Mouse (Mus musculus): ENCODE measurements around the gene Mki67. TPM values are rescaled to one million over a fixed set of nuclear protein-coding genes. Genes with fewer than 3 reads are reported as not detected.

The Mki67 gene
- total and polyA plus RNA-seq, 3 experiments: 88.6 to 401 (median 271) TPM

DNA sequence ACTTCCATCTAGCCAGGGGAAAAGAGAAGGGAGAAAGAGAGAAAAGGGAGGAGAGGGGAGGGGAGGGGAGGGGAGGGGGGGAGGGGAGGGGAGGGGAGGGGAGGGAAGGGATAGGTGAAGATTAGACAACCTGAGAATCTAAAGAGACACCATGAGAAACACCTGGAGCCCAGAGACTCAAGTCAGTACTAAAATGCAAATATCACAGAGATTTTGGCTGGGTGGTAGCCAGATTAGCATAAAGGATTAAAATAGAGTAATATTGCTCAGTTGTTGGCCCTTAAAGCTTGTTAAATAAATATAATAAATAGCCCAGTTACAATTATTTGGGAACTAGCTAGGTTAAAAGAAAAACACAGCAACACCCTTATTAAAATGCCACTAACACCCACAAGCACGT, 3.6 kb downstream of the Mki67 start:
- Histone ChIP-seq H3K79me2 (ENCODE audit: control insufficient read depth, insufficient read depth, low read length, poor library complexity) (peaks cover 67% of the 10 kb centered on the region), H3K4me1 (ENCODE audit: control insufficient read depth in 1 of 2, insufficient read depth in 2 of 2, low read length in 2 of 2) (peaks cover 7% of the 10 kb centered on the region in 2 experiments; a peak in 3 of 4 replicates), H3K27me3 (ENCODE audit: control insufficient read depth in 1 of 2, insufficient read depth in 2 of 2, low read length in 2 of 2) (no peaks in the 10 kb centered on the region), H3K27ac (ENCODE audit: control insufficient read depth, low read depth, low read length) (no peak overlapping the region), H3K9ac (ENCODE audit: control insufficient read depth, low read depth, low read length, poor library complexity, severe bottlenecking) (peak overlapping the region; percentile 99), H3K4me3 (ENCODE audit: control insufficient read depth in 1 of 2, insufficient read depth in 1 of 2, low read depth in 2 of 2, low read length in 2 of 2) (peak overlapping the region; percentile 62 to 87), H3K9me3 (replicated peaks; ENCODE audit: insufficient read depth, low read length) (no peaks in the 10 kb centered on the region), H3K36me3 (ENCODE audit: control insufficient read depth in 1 of 2, insufficient read depth in 2 of 2, low read length in 2 of 2) (peaks cover 29 to 46% of the 10 kb centered on the region in 2 experiments)
- no peak for DNase-seq (ENCODE audit: low read depth, low spot score)
- TF ChIP-seq POLR2A (IDR thresholded peaks at IDR 0.05; ENCODE audit: control insufficient read depth in 1 of 2, insufficient read depth in 1 of 2, low read depth in 1 of 2, low read length in 2 of 2, poor library complexity in 1 of 2): no peak
- no peak for TF ChIP-seq NELFE (IDR thresholded peaks at IDR 0.05; ENCODE audit: low read depth, low read length)
- TF ChIP-seq SIN3A (IDR thresholded peaks at IDR 0.05; ENCODE audit: low read length): no peak
- no peak for TF ChIP-seq MAFK (IDR thresholded peaks at IDR 0.05; ENCODE audit: borderline replicate concordance, low read depth, low read length)
- no peak for TF ChIP-seq TAL1 (IDR thresholded peaks at IDR 0.05; ENCODE audit: low read length)

DNA sequence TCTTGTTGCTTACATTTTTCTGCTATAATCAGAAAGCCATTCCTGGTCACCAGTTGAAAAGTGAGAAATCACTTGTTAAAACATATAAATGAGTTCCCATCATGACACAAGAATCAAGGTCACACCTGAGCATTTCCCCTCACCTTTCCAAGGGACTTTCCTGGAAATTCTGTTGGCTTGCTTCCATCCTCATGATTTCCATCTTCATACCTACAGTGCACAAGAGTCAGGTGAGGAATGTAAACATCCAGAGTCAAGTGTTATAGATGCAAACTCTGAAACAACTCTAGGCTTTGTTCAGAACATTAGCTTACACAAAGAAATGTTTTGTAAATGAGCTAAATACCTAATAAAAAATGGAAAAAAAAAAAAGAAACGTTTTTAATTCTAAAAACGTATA, 5.5 kb downstream of the Mki67 start:
- no peak overlapping the region for H3K9ac ChIP-seq (ENCODE audit: control insufficient read depth, low read depth, low read length, poor library complexity, severe bottlenecking)
- H3K36me3 ChIP-seq (ENCODE audit: control insufficient read depth in 1 of 2, insufficient read depth in 2 of 2, low read length in 2 of 2): peaks cover 23 to 64% of the 10 kb centered on the region in 2 experiments
- DNase-seq (ENCODE audit: low read depth, low spot score): no peak
- no peak for TF ChIP-seq ETS1 (IDR thresholded peaks at IDR 0.05; ENCODE audit: low read depth, low read length)
- no peak for TF ChIP-seq EP300 (IDR thresholded peaks at IDR 0.05; ENCODE audit: low read depth in 1 of 2, low read length in 2 of 2)
- TF ChIP-seq UBTF (IDR thresholded peaks at IDR 0.05; ENCODE audit: borderline replicate concordance, insufficient read depth, low read depth, low read length): no peak
- no peak for TF ChIP-seq KAT2A (conservative IDR thresholded peaks at IDR 0.05; ENCODE audit: low read depth, low read length)
- TF ChIP-seq MEF2A (IDR thresholded peaks at IDR 0.05; ENCODE audit: extremely low read depth, insufficient replicate concordance, low read depth, low read length, poor library complexity, severe bottlenecking): no peak
- no peak for TF ChIP-seq ZKSCAN1 (IDR thresholded peaks at IDR 0.05; ENCODE audit: low read depth, low read length)
- no peak for TF ChIP-seq MAZ (IDR thresholded peaks at IDR 0.05; ENCODE audit: low read depth, low read length)
- H3K79me2 ChIP-seq (ENCODE audit: control insufficient read depth, insufficient read depth, low read length, poor library complexity): peaks cover 61% of the 10 kb centered on the region
- H3K27me3 ChIP-seq (ENCODE audit: control insufficient read depth in 1 of 2, insufficient read depth in 2 of 2, low read length in 2 of 2): no peaks in the 10 kb centered on the region
- no peak overlapping the region for H3K4me3 ChIP-seq (ENCODE audit: control insufficient read depth in 1 of 2, insufficient read depth in 1 of 2, low read depth in 2 of 2, low read length in 2 of 2)
- no peak overlapping the region for H3K27ac ChIP-seq (ENCODE audit: control insufficient read depth, low read depth, low read length)
- H3K9me3 ChIP-seq (replicated peaks; ENCODE audit: insufficient read depth, low read length): no peaks in the 10 kb centered on the region
- H3K4me1 ChIP-seq (ENCODE audit: control insufficient read depth in 1 of 2, insufficient read depth in 2 of 2, low read length in 2 of 2): peaks cover 0 to 7% of the 10 kb centered on the region in 2 experiments; a peak in 2 of 4 replicates

DNA sequence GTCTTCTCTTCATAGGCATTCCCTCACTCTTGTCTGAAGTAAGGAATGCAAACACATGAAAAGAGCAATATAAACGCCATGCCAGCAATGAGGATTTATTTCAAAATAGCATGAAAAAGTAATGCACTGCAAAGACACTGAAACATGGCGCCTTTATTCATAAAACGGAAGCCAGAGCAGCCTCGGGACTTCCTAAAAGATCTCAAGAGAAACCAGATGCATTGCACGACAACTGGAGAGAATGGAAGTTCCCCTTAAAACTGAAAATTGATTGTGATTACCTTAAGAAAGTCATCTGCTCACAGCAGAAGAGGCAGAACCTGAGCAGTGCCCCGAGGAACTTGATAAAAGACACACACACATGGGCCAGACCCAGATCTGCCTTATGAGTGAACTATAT, 10.4 kb downstream of the Mki67 start:
- no peaks in the 10 kb centered on the region for H3K27me3 ChIP-seq (ENCODE audit: control insufficient read depth in 1 of 2, insufficient read depth in 2 of 2, low read length in 2 of 2)
- no peaks in the 10 kb centered on the region for H3K9me3 ChIP-seq (replicated peaks; ENCODE audit: insufficient read depth, low read length)
- no peak for TF ChIP-seq CTCF (IDR thresholded peaks at IDR 0.05 in 2 of 3, conservative IDR thresholded peaks at IDR 0.05 in 1 of 3; ENCODE audit: control insufficient read depth in 1 of 3, insufficient read depth in 1 of 3, low read depth in 2 of 3, low read length in 3 of 3, poor library complexity in 1 of 3, severe bottlenecking in 1 of 3)
- no peak for TF ChIP-seq MYB (IDR thresholded peaks at IDR 0.05; ENCODE audit: low read depth, low read length)
- no peak for TF ChIP-seq HCFC1 (IDR thresholded peaks at IDR 0.05; ENCODE audit: low read depth, low read length)
- no peak for TF ChIP-seq NRF1 (IDR thresholded peaks at IDR 0.05; ENCODE audit: insufficient read depth, low read depth, low read length, poor library complexity, severe bottlenecking)
- TF ChIP-seq SIN3A (IDR thresholded peaks at IDR 0.05; ENCODE audit: low read length): no peak
- TF ChIP-seq ZMIZ1 (IDR thresholded peaks at IDR 0.05; ENCODE audit: low read depth, low read length): no peak
- no peak for TF ChIP-seq CHD2 (IDR thresholded peaks at IDR 0.05; ENCODE audit: low read length)
- TF ChIP-seq POLR2A (IDR thresholded peaks at IDR 0.05; ENCODE audit: control insufficient read depth in 1 of 2, insufficient read depth in 1 of 2, low read depth in 1 of 2, low read length in 2 of 2, poor library complexity in 1 of 2): no peak
- TF ChIP-seq CHD1 (IDR thresholded peaks at IDR 0.05; ENCODE audit: low read depth, low read length): no peak
- TF ChIP-seq ZC3H11A (IDR thresholded peaks at IDR 0.05; ENCODE audit: low read depth, low read length): no peak
- no peak for TF ChIP-seq POLR2AphosphoS2 (IDR thresholded peaks at IDR 0.05; ENCODE audit: low read length)
- TF ChIP-seq MEF2A (IDR thresholded peaks at IDR 0.05; ENCODE audit: extremely low read depth, insufficient replicate concordance, low read depth, low read length, poor library complexity, severe bottlenecking): no peak
- TF ChIP-seq GATA1 (IDR thresholded peaks at IDR 0.05; ENCODE audit: low read depth, low read length): no peak
- no peak for TF ChIP-seq TCF12 (IDR thresholded peaks at IDR 0.05; ENCODE audit: low read depth, low read length)
- no peak for TF ChIP-seq SMC3 (IDR thresholded peaks at IDR 0.05; ENCODE audit: low read depth, low read length)
- TF ChIP-seq TBP (IDR thresholded peaks at IDR 0.05; ENCODE audit: low read depth, low read length): no peak
- H3K27ac ChIP-seq (ENCODE audit: control insufficient read depth, low read depth, low read length): no peak overlapping the region
- no peaks in the 10 kb centered on the region; a peak in 1 of 4 replicates for H3K4me1 ChIP-seq (ENCODE audit: control insufficient read depth in 1 of 2, insufficient read depth in 2 of 2, low read length in 2 of 2)
- peaks cover 7 to 94% of the 10 kb centered on the region in 2 experiments for H3K36me3 ChIP-seq (ENCODE audit: control insufficient read depth in 1 of 2, insufficient read depth in 2 of 2, low read length in 2 of 2)
- no peak for DNase-seq (ENCODE audit: low read depth, low spot score)
- H3K79me2 ChIP-seq (ENCODE audit: control insufficient read depth, insufficient read depth, low read length, poor library complexity): peaks cover 21% of the 10 kb centered on the region
- H3K9ac ChIP-seq (ENCODE audit: control insufficient read depth, low read depth, low read length, poor library complexity, severe bottlenecking): no peak overlapping the region
- H3K4me3 ChIP-seq (ENCODE audit: control insufficient read depth in 1 of 2, insufficient read depth in 1 of 2, low read depth in 2 of 2, low read length in 2 of 2): no peak overlapping the region

Data from MEL (cell line).